1 mouse cellular context compared by ENCODE assay signal in the genomic region with DNA sequence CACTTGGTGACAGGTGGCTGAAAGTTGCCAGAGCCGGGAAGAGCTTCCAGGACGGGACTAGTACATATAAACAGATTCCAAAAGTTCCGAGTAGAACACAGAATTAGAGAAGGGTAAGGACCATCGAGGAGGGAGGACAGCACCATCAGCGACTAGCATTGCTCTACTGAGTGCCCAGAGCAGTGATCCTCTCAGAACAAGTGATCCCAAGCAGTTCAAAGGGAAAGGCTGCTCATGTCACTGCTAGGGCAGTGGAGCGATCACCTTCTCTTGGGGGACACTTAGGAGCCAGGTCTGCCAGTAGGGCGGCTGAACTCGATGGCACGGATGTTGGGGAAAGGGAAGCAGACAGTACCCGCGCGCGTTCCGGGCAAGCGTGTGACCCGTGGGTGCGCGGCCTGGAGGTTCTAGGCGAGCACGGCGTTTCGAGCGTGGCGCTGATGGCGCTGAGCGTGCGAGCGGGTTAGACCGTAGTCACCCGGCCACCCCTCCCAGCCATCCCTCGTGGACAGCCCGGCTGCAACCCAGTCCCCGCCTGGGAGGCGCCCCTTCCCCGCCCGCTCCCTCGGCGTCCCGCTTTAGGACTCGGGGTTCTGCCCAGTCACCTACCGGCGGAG.
TF ChIP-seq lines count a peak whose summit lies in the region.

No protein-coding gene starts in this region.

TF ChIP-seq in CH12.LX, 34 proteins besides CTCF, POLR2A, EP300 and RAD21 (continued from another document):
- no peak for TF ChIP-seq RCOR1 (conservative IDR thresholded peaks at IDR 0.05; ENCODE audit: low read depth, low read length)
- TF ChIP-seq MAFK (IDR thresholded peaks at IDR 0.05; ENCODE audit: insufficient replicate concordance, low read length), result no peak
- TF ChIP-seq POLR2AphosphoS2 (IDR thresholded peaks at IDR 0.05; ENCODE audit: low read depth, low read length), result peak; percentile 82; the same call in 1 of the 2 replicates
- TF ChIP-seq NRF1 (IDR thresholded peaks at IDR 0.05; ENCODE audit: low read depth, low read length), result 0 out of 2 replicates have a peak, but pooled peaks have one; percentile 5
- no peak for TF ChIP-seq MYC (IDR thresholded peaks at IDR 0.05; ENCODE audit: low read depth, low read length)
- peak; percentile 87; the same call in 1 of the 2 replicates for TF ChIP-seq NELFE (IDR thresholded peaks at IDR 0.05; ENCODE audit: low read depth, low read length)
- TF ChIP-seq CHD1 (IDR thresholded peaks at IDR 0.05; ENCODE audit: low read depth, low read length), result peak; percentile 59; the same call in 1 of the 2 replicates
- no peak for TF ChIP-seq MXI1 (IDR thresholded peaks at IDR 0.05; ENCODE audit: low read depth, low read length)
- TF ChIP-seq UBTF (IDR thresholded peaks at IDR 0.05; ENCODE audit: low read depth, low read length), result no peak; the same call in none of the 2 replicates
- peak; percentile 4; the same call in 1 of the 2 replicates for TF ChIP-seq MAX (IDR thresholded peaks at IDR 0.05; ENCODE audit: low read length)
- TF ChIP-seq MEF2A (IDR thresholded peaks at IDR 0.05; ENCODE audit: borderline replicate concordance, low read depth, low read length), result no peak
TF ChIP-seq in CH12.LX: peak in this region for 9.
